Mouse (Mus musculus) bone marrow macrophage, adult 2 months (primary cell): ENCODE data around the gene Trub1.

ENCODE experiments used
- CTCF ChIP-seq: IDR thresholded peaks from 2 replicates; pipeline ENCODE4 v1.5.1; 2012; ENCODE audit warnings: low read depth, mild to moderate bottlenecking, low read length, moderate library complexity
- POLR2A ChIP-seq: IDR thresholded peaks from 2 replicates; pipeline ENCODE4 v1.6.1; 2012; ENCODE audit warnings: mild to moderate bottlenecking, low read depth, low read length, borderline replicate concordance

GRCm38 (mm10) chr19:57505048-57505932 lies 52.6 kb downstream of the Trub1 start:
- TF ChIP-seq CTCF, result no peak
- no peak for TF ChIP-seq POLR2A
